Mouse (Mus musculus) embryonic facial prominence, embryonic 12.5 days (tissue): ENCODE results near the gene Sox2. TPM values are rescaled to one million over a fixed set of nuclear protein-coding genes. Genes with fewer than 3 reads are reported as not detected.
A peak's percentile ranks its signal among the peaks of the same experiment; 100 is the strongest.

ENCODE experiments used
- ATAC-seq: fragments of 200-750 bp; cut with Nextera tagmentation; 2 replicates; pipeline ENCODE4 v1.8.0; 2017; ENCODE audit not compliant: insufficient number of reproducible peaks, insufficient read depth, low FRiP score, low TSS enrichment
- H3K27ac ChIP-seq: fragments of 300-500 bp; sonication (generic); 2 replicates; pipeline ENCODE4 v1.5.1; 2016; ENCODE audit warnings: mild to moderate bottlenecking
- H3K27me3 ChIP-seq: fragments of 300-500 bp; sonication (generic); 2 replicates; pipeline ENCODE4 v1.6.1; 2016; ENCODE audit warnings: mild to moderate bottlenecking, moderate library complexity
- H3K36me3 ChIP-seq: fragments of 300-500 bp; sonication (generic); 2 replicates; pipeline ENCODE4 v1.6.1; 2016; ENCODE audit warnings: mild to moderate bottlenecking
- H3K4me1 ChIP-seq: fragments of 300-500 bp; sonication (generic); 2 replicates; pipeline ENCODE4 v1.6.1; 2016
- H3K4me2 ChIP-seq: fragments of 300-500 bp; sonication (generic); replicated peaks from 2 replicates; pipeline ENCODE4 v1.6.1; 2016; ENCODE audit warnings: mild to moderate bottlenecking, moderate library complexity
- H3K4me3 ChIP-seq: fragments of 300-500 bp; sonication (generic); 2 replicates; pipeline ENCODE4 v1.5.1; 2016; ENCODE audit warnings: mild to moderate bottlenecking
- H3K9ac ChIP-seq: fragments of 300-500 bp; sonication (generic); 2 replicates; pipeline ENCODE4 v1.6.1; 2016; ENCODE audit warnings: mild to moderate bottlenecking, moderate library complexity
- H3K9me3 ChIP-seq: fragments of 300-500 bp; sonication (generic); 2 replicates; pipeline ENCODE4 v1.6.1; 2016; ENCODE audit warnings: mild to moderate bottlenecking, moderate library complexity
- WGBS: fragments of 180-500 bp; shearing (Covaris S2); methylation state at CpG from one replicate; pipeline ENCODE4 v1.1.7; 2016; 5-methylcytosine and 5-hydroxymethylcytosine counted together
- polyA plus RNA-seq: library from polyadenylated mRNA; unstranded; fragments of >200 nt; fragmentation: Nextera tagmentation; extraction: Ambion mirVana; gene quantifications from 2 replicates; pipeline ENCODE4 v1.2.1, GENCODE M21; 2016

The Sox2 gene
- polyA plus RNA-seq, 1 experiment from 2014 or later = 11.4 TPM

- Histone ChIP-seq H3K36me3 (no peaks in the 10 kb centered on the region), H3K27ac (0 out of 2 replicates have a peak overlapping the region, but pooled peaks have one; percentile 50), H3K27me3 (peaks cover 73% of the 10 kb centered on the region), H3K4me1 (peaks cover 9% of the 10 kb centered on the region; the same call in 1 of the 2 replicates), H3K4me3 (peak overlapping the region; percentile 10; the same call in 1 of the 2 replicates), H3K9ac (no peak overlapping the region), H3K9me3 (no peaks in the 10 kb centered on the region), H3K4me2 (peak overlapping the region; percentile 49)
- under 1% methylated on average over 53 of the region's 53 CpGs for WGBS
- no peak for ATAC-seq
Observed at GRCm38 (mm10) chr3:34662712-34663655, 12.8 kb downstream of the Sox2 start.

GRCm38 (mm10) chr3:34663701-34664635 lies 13.8 kb downstream of the Sox2 start:
- H3K9ac ChIP-seq = peak overlapping the region; percentile 12; the same call in 1 of the 2 replicates
- peak overlapping the region; percentile 27 for H3K4me3 ChIP-seq
- H3K36me3 ChIP-seq = no peaks in the 10 kb centered on the region
- WGBS = under 1% methylated on average over 58 of the region's 58 CpGs
- no peaks in the 10 kb centered on the region for H3K9me3 ChIP-seq
- H3K4me1 ChIP-seq = peaks cover 9% of the 10 kb centered on the region; the same call in 1 of the 2 replicates
- peak overlapping the region; percentile 65 for H3K27ac ChIP-seq
- peaks cover 73% of the 10 kb centered on the region for H3K27me3 ChIP-seq
- ATAC-seq = peak; percentile 41
- peak overlapping the region; percentile 49 for H3K4me2 ChIP-seq

GRCm38 (mm10) chr3:34664636-34665531 lies 14.7 kb downstream of the Sox2 start:
- peaks cover 9% of the 10 kb centered on the region; the same call in 1 of the 2 replicates for H3K4me1 ChIP-seq

GRCm38 (mm10) chr3:34665751-34666665 lies 15.8 kb downstream of the Sox2 start:
- H3K27ac ChIP-seq = no peak overlapping the region
- H3K4me2 ChIP-seq = peak overlapping the region; percentile 49; the same call in 1 of the 2 replicates
- 8% methylated on average over 10 of the region's 10 CpGs for WGBS
- no peak for ATAC-seq
- H3K9ac ChIP-seq = no peak overlapping the region
- no peaks in the 10 kb centered on the region for H3K9me3 ChIP-seq
- H3K36me3 ChIP-seq = no peaks in the 10 kb centered on the region
- H3K4me1 ChIP-seq = peaks cover 9% of the 10 kb centered on the region; the same call in 1 of the 2 replicates
- H3K27me3 ChIP-seq = peaks cover 77% of the 10 kb centered on the region
- no peak overlapping the region for H3K4me3 ChIP-seq

More at GRCm38 (mm10) chr3:34664636-34665531, 14.7 kb downstream of the Sox2 start:
- Histone ChIP-seq H3K36me3 (no peaks in the 10 kb centered on the region), H3K9ac (peak overlapping the region; percentile 12; the same call in 1 of the 2 replicates), H3K4me3 (peak overlapping the region; percentile 27), H3K27me3 (peaks cover 75% of the 10 kb centered on the region), H3K9me3 (no peaks in the 10 kb centered on the region), H3K27ac (peak overlapping the region; percentile 65; the same call in 1 of the 2 replicates), H3K4me2 (peak overlapping the region; percentile 49)
- under 1% methylated on average over 31 of the region's 31 CpGs for WGBS
- ATAC-seq = no peak

GRCm38 (mm10) chr3:34667180-34667579 lies 17.0 kb downstream of the Sox2 start:
- Histone ChIP-seq H3K4me2 (no peak overlapping the region), H3K9me3 (no peaks in the 10 kb centered on the region), H3K9ac (no peak overlapping the region), H3K4me3 (no peak overlapping the region), H3K36me3 (no peaks in the 10 kb centered on the region), H3K4me1 (peaks cover 14% of the 10 kb centered on the region; the same call in 1 of the 2 replicates), H3K27ac (no peak overlapping the region), H3K27me3 (peaks cover 67% of the 10 kb centered on the region)
- ATAC-seq = no peak
- WGBS = 35% methylated on average over 2 of the region's 2 CpGs

GRCm38 (mm10) chr3:34667881-34668817 lies 17.9 kb downstream of the Sox2 start:
- Histone ChIP-seq H3K4me1 (peaks cover 14% of the 10 kb centered on the region; the same call in 1 of the 2 replicates), H3K27me3 (peaks cover 74% of the 10 kb centered on the region), H3K9me3 (no peaks in the 10 kb centered on the region), H3K27ac (no peak overlapping the region), H3K36me3 (no peaks in the 10 kb centered on the region), H3K4me2 (no peak overlapping the region), H3K4me3 (no peak overlapping the region), H3K9ac (no peak overlapping the region)
- 2% methylated on average over 18 of the region's 18 CpGs for WGBS
- no peak for ATAC-seq

GRCm38 (mm10) chr3:34671024-34671660 lies 20.9 kb downstream of the Sox2 start:
- Histone ChIP-seq H3K27me3 (peaks cover 64% of the 10 kb centered on the region), H3K36me3 (no peaks in the 10 kb centered on the region), H3K9ac (no peak overlapping the region), H3K4me3 (no peak overlapping the region), H3K4me1 (0 out of 2 replicates have a peak, but pooled peaks cover 5% of the 10 kb centered on the region), H3K9me3 (no peaks in the 10 kb centered on the region), H3K4me2 (no peak overlapping the region), H3K27ac (0 out of 2 replicates have a peak overlapping the region, but pooled peaks have one; percentile 8)
- 4% methylated on average over 15 of the region's 15 CpGs for whole genome bisulfite sequencing
- no peak for ATAC-seq

GRCm38 (mm10) chr3:34678840-34679239 lies 28.6 kb downstream of the Sox2 start:
- ATAC-seq = peak; percentile 67
- H3K27me3 ChIP-seq = 0 out of 2 replicates have a peak, but pooled peaks cover 4% of the 10 kb centered on the region
- WGBS = 9% methylated on average over 7 of the region's 7 CpGs

GRCm38 (mm10) chr3:34679439-34679838 lies 29.2 kb downstream of the Sox2 start:
- Histone ChIP-seq H3K27me3 (no peaks in the 10 kb centered on the region), H3K4me1 (no peaks in the 10 kb centered on the region), H3K27ac (no peak overlapping the region), H3K9me3 (no peaks in the 10 kb centered on the region), H3K4me3 (no peak overlapping the region), H3K4me2 (no peak overlapping the region), H3K36me3 (no peaks in the 10 kb centered on the region), H3K9ac (no peak overlapping the region)
- ATAC-seq = no peak
- 49% methylated on average over 2 of the region's 2 CpGs for WGBS

More at GRCm38 (mm10) chr3:34678840-34679239, 28.6 kb downstream of the Sox2 start:
- Histone ChIP-seq H3K9ac (no peak overlapping the region), H3K4me2 (no peak overlapping the region), H3K27ac (no peak overlapping the region), H3K4me1 (no peaks in the 10 kb centered on the region), H3K36me3 (no peaks in the 10 kb centered on the region), H3K4me3 (no peak overlapping the region), H3K9me3 (no peaks in the 10 kb centered on the region)
